Mouse (Mus musculus): ENCODE data around the gene Acat2. TPM values are rescaled to one million over a fixed set of nuclear protein-coding genes. Genes with fewer than 3 reads are reported as not detected.
"Not testable (repeated sequence)": the region's sequence is repeated elsewhere in the genome, so short reads cannot be mapped to it uniquely, and the experiment has no call there.

Gene Acat2
- polyA plus RNA-seq, 1 experiment from 2014 or later, result 98.2 TPM

GRCm38 (mm10) chr17:12956664-12957063 lies 3.9 kb downstream of the Acat2 start:
- WGBS, result 92% methylated on average over 8 of the region's 8 CpGs
- Histone ChIP-seq H3K4me1 (ENCODE audit: insufficient read depth) (no peaks in the 10 kb centered on the region), H3K27ac (ENCODE audit: low read depth) (no peak overlapping the region), H3K4me3 (ENCODE audit: low read depth, low read length) (no peak overlapping the region), H3K36me3 (ENCODE audit: insufficient read depth) (peaks cover 31% of the 10 kb centered on the region), H3K9me3 (ENCODE audit: low read depth, low read length) (no peaks in the 10 kb centered on the region), H3K9ac (no peak overlapping the region), H3K4me2 (no peak overlapping the region), H3K27me3 (ENCODE audit: insufficient read depth, low read length) (no peaks in the 10 kb centered on the region)
- DNase-seq (no peak), ATAC-seq (ENCODE audit: insufficient read depth) (no peak)
- TF ChIP-seq CTCF (IDR thresholded peaks at IDR 0.05; ENCODE audit: low read depth), result no peak

- Histone ChIP-seq H3K27me3 (ENCODE audit: insufficient read depth, low read length) (no peaks in the 10 kb centered on the region), H3K4me3 (ENCODE audit: low read depth, low read length) (no peak overlapping the region), H3K27ac (ENCODE audit: low read depth) (no peak overlapping the region), H3K4me1 (ENCODE audit: insufficient read depth) (no peaks in the 10 kb centered on the region), H3K9ac (no peak overlapping the region), H3K4me2 (no peak overlapping the region), H3K9me3 (ENCODE audit: low read depth, low read length) (no peaks in the 10 kb centered on the region), H3K36me3 (ENCODE audit: insufficient read depth) (peaks cover 63% of the 10 kb centered on the region)
- WGBS, result 84% methylated on average over 5 of the region's 5 CpGs
- ATAC-seq (ENCODE audit: insufficient read depth) (no peak), DNase-seq (no peak)
- no peak for TF ChIP-seq CTCF (IDR thresholded peaks at IDR 0.05; ENCODE audit: low read depth)
These were observed 10.9 kb downstream of the Acat2 start for GRCm38 (mm10) chr17:12949669-12950068.

- H3K27ac ChIP-seq (ENCODE audit: low read depth), result no peak overlapping the region
- ATAC-seq (ENCODE audit: insufficient read depth) (no peak), DNase-seq (no peak)
- TF ChIP-seq CTCF (IDR thresholded peaks at IDR 0.05; ENCODE audit: low read depth), result no peak
- H3K9ac ChIP-seq, result no peak overlapping the region
- H3K4me3 ChIP-seq (ENCODE audit: low read depth, low read length), result no peak overlapping the region
- H3K4me2 ChIP-seq, result no peak overlapping the region
- no peaks in the 10 kb centered on the region for H3K9me3 ChIP-seq (ENCODE audit: low read depth, low read length)
- peaks cover 40% of the 10 kb centered on the region for H3K36me3 ChIP-seq (ENCODE audit: insufficient read depth)
- no peaks in the 10 kb centered on the region for H3K27me3 ChIP-seq (ENCODE audit: insufficient read depth, low read length)
- H3K4me1 ChIP-seq (ENCODE audit: insufficient read depth), result 0 out of 2 replicates have a peak, but pooled peaks cover 3% of the 10 kb centered on the region
- WGBS, result 82% methylated on average over 6 of the region's 6 CpGs
These were observed 17.9 kb downstream of the Acat2 start for GRCm38 (mm10) chr17:12942459-12943162.

GRCm38 (mm10) chr17:12941543-12942260 lies 18.8 kb downstream of the Acat2 start:
- no peak for TF ChIP-seq CTCF (IDR thresholded peaks at IDR 0.05; ENCODE audit: low read depth)
- WGBS, result 72% methylated on average over 8 of the region's 8 CpGs
- Histone ChIP-seq H3K9me3 (ENCODE audit: low read depth, low read length) (no peaks in the 10 kb centered on the region), H3K4me1 (ENCODE audit: insufficient read depth) (0 out of 2 replicates have a peak, but pooled peaks cover 3% of the 10 kb centered on the region), H3K27ac (ENCODE audit: low read depth) (no peak overlapping the region), H3K4me3 (ENCODE audit: low read depth, low read length) (no peak overlapping the region), H3K27me3 (ENCODE audit: insufficient read depth, low read length) (no peaks in the 10 kb centered on the region), H3K9ac (no peak overlapping the region), H3K36me3 (ENCODE audit: insufficient read depth) (peaks cover 38% of the 10 kb centered on the region), H3K4me2 (no peak overlapping the region)
- no peak for DNase-seq
- no peak for ATAC-seq (ENCODE audit: insufficient read depth)

- no peaks in the 10 kb centered on the region for H3K27me3 ChIP-seq (ENCODE audit: insufficient read depth, low read length)
- 11% methylated on average over 27 of the region's 27 CpGs for WGBS
- H3K27ac ChIP-seq (ENCODE audit: low read depth), result no peak within 1 kb of the TSS
- DNase-seq (peak; percentile 54), ATAC-seq (ENCODE audit: insufficient read depth) (peak; percentile 87)
- H3K36me3 ChIP-seq (ENCODE audit: insufficient read depth), result peaks cover 27% of the 10 kb centered on the region
- peak within 1 kb of the TSS; percentile 57 for H3K4me2 ChIP-seq
- peak within 1 kb of the TSS; percentile 17; the same call in 1 of the 2 replicates for H3K4me3 ChIP-seq (ENCODE audit: low read depth, low read length)
- no peak within 1 kb of the TSS for H3K9ac ChIP-seq
- 0 out of 2 replicates have a peak, but pooled peaks cover 3% of the 10 kb centered on the region for H3K4me1 ChIP-seq (ENCODE audit: insufficient read depth)
- no peaks in the 10 kb centered on the region for H3K9me3 ChIP-seq (ENCODE audit: low read depth, low read length)
- no peak for TF ChIP-seq CTCF (IDR thresholded peaks at IDR 0.05; ENCODE audit: low read depth)
These were observed 20.3 kb downstream of the Acat2 start, which contains the start of gene Acat3 for GRCm38 (mm10) chr17:12940151-12940805. Gene Acat3, minus strand, starts transcription at chr17:12940600.

- H3K27me3 ChIP-seq (ENCODE audit: insufficient read depth, low read length); H3K4me1 ChIP-seq (ENCODE audit: insufficient read depth); H3K9me3 ChIP-seq (ENCODE audit: low read depth, low read length); H3K27ac ChIP-seq (ENCODE audit: low read depth); DNase-seq; H3K9ac ChIP-seq: not testable (repeated sequence)
- 43% methylated on average over 2 of the region's 12 CpGs for WGBS
- H3K36me3 ChIP-seq (ENCODE audit: insufficient read depth), result peaks cover 20% of the 10 kb centered on the region
- peak overlapping the region; percentile 57 for H3K4me2 ChIP-seq
- peak overlapping the region; percentile 17; the same call in 1 of the 2 replicates for H3K4me3 ChIP-seq (ENCODE audit: low read depth, low read length)
- ATAC-seq (ENCODE audit: insufficient read depth), result peak; percentile 42; the same call in 1 of the 2 replicates
These were observed 21.0 kb downstream of the Acat2 start for GRCm38 (mm10) chr17:12939377-12940148.
